Mouse (Mus musculus) layer of hippocampus, adult 8-10 months (tissue): ENCODE measurements around the gene 1700020N01Rik. TPM values are rescaled to one million over a fixed set of nuclear protein-coding genes. Genes with fewer than 3 reads are reported as not detected.

Source experiments
- DNase-seq, 2 experiments: peaks; one replicate each; pipeline ENCODE4 v3.0.0; 2022; ENCODE audit warnings: low spot score in 2 of 2
- total RNA-seq, 4 experiments: library from RNA; stranded (reverse); gene quantifications; 2 replicates each; pipeline ENCODE4 v1.2.4; 2022

Gene 1700020N01Rik
- total RNA-seq, result not detected

- DNase-seq, result no peak
Measured at GRCm38 (mm10) chr10:21592896-21593380, at the start of gene 1700020N01Rik. Gene 1700020N01Rik (plus strand): TSS chr10:21593145.

- no peak for DNase-seq
Measured at GRCm38 (mm10) chr10:21543576-21544278, 49.2 kb upstream of the 1700020N01Rik start.

GRCm38 (mm10) chr10:21544721-21545120 is 48.2 kb upstream of the 1700020N01Rik start:
- no peak for DNase-seq

GRCm38 (mm10) chr10:21545446-21545845 is 47.5 kb upstream of the 1700020N01Rik start:
- DNase-seq, result no peak

GRCm38 (mm10) chr10:21548871-21549505 is 44.0 kb upstream of the 1700020N01Rik start:
- no peak for DNase-seq

- DNase-seq, result no peak
Measured at GRCm38 (mm10) chr10:21552967-21553682, 39.8 kb upstream of the 1700020N01Rik start.

- DNase-seq, result no peak
Measured at GRCm38 (mm10) chr10:21553683-21554035, 39.3 kb upstream of the 1700020N01Rik start.

- DNase-seq, result no peak
Measured at GRCm38 (mm10) chr10:21554896-21555580, 37.9 kb upstream of the 1700020N01Rik start.

GRCm38 (mm10) chr10:21559769-21560168 is 33.2 kb upstream of the 1700020N01Rik start:
- no peak for DNase-seq

GRCm38 (mm10) chr10:21561181-21561580 is 31.8 kb upstream of the 1700020N01Rik start:
- DNase-seq, result no peak

- no peak for DNase-seq
Measured at GRCm38 (mm10) chr10:21563446-21563845, 29.5 kb upstream of the 1700020N01Rik start.

GRCm38 (mm10) chr10:21564189-21564588 is 28.8 kb upstream of the 1700020N01Rik start:
- DNase-seq, result no peak

- no peak for DNase-seq
Measured at GRCm38 (mm10) chr10:21566074-21566473, 26.9 kb upstream of the 1700020N01Rik start.

- DNase-seq, result no peak
Measured at GRCm38 (mm10) chr10:21571615-21572014, 21.3 kb upstream of the 1700020N01Rik start.

GRCm38 (mm10) chr10:21573713-21574112 is 19.2 kb upstream of the 1700020N01Rik start:
- DNase-seq, result no peak

- no peak for DNase-seq
Measured at GRCm38 (mm10) chr10:21575806-21576378, 17.1 kb upstream of the 1700020N01Rik start.

GRCm38 (mm10) chr10:21577798-21578197 is 15.1 kb upstream of the 1700020N01Rik start:
- no peak for DNase-seq

- no peak for DNase-seq
Measured at GRCm38 (mm10) chr10:21581546-21581945, 11.4 kb upstream of the 1700020N01Rik start.

GRCm38 (mm10) chr10:21587041-21587440 is 5.9 kb upstream of the 1700020N01Rik start:
- DNase-seq, result no peak

- DNase-seq, result peak in 1 of 2 experiments; percentile 26
Measured at GRCm38 (mm10) chr10:21588007-21588852, 4.7 kb upstream of the 1700020N01Rik start.
